Mouse (Mus musculus) G1E (cell line): ENCODE measurements around the gene Pak4. TPM values are rescaled to one million over a fixed set of nuclear protein-coding genes. Genes with fewer than 3 reads are reported as not detected.
"Not testable (repeated sequence)": the region's sequence is repeated elsewhere in the genome, so short reads cannot be mapped to it uniquely, and the experiment has no call there.

Experiments
- ATAC-seq: 2 replicates; pipeline ENCODE4 v1.8.0; 2016; ENCODE audit warnings: mild to moderate bottlenecking; ENCODE audit not compliant: insufficient number of reproducible peaks, poor library complexity, low FRiP score, severe bottlenecking; ENCODE audit errors: extremely low read depth
- DNase-seq: peaks from one replicate; pipeline ENCODE4 v3.0.0; 2012; ENCODE audit warnings: low spot score
- H3K27me3 ChIP-seq: 2 replicates; pipeline ENCODE4 v1.6.1; 2012; ENCODE audit warnings: mild to moderate bottlenecking, low read length, inconsistent platforms; ENCODE audit not compliant: insufficient read depth
- H3K36me3 ChIP-seq: replicated peaks from 2 replicates; pipeline ENCODE3; 2012; ENCODE audit warnings: mild to moderate bottlenecking, inconsistent platforms
- H3K4me1 ChIP-seq: 2 replicates; pipeline ENCODE4 v1.6.1; 2012; ENCODE audit warnings: low read depth, low read length, inconsistent platforms, mixed read lengths; ENCODE audit not compliant: insufficient read depth
- H3K4me3 ChIP-seq: 2 replicates; pipeline ENCODE4 v1.5.1; 2012; ENCODE audit warnings: low read depth, mild to moderate bottlenecking, inconsistent platforms, low read length, moderate library complexity, mixed read lengths
- H3K9me3 ChIP-seq: replicated peaks from 2 replicates; pipeline ENCODE4 v1.6.1; 2012; ENCODE audit warnings: inconsistent platforms
- CTCF ChIP-seq: IDR thresholded peaks from 2 replicates; pipeline ENCODE4 v1.5.1; 2012; ENCODE audit warnings: low read depth, low read length, inconsistent platforms, mixed read lengths
- GATA1 ChIP-seq: IDR thresholded peaks from 2 replicates; pipeline ENCODE4 v1.6.1; 2012; ENCODE audit warnings: borderline replicate concordance, low read length, inconsistent platforms, mixed read lengths
- GATA2 ChIP-seq: IDR thresholded peaks from 2 replicates; pipeline ENCODE4 v1.6.1; 2012; ENCODE audit warnings: low read depth, low read length, inconsistent platforms, borderline replicate concordance
- POLR2AphosphoS5 ChIP-seq: IDR thresholded peaks from 2 replicates; pipeline ENCODE4 v1.6.1; 2012; ENCODE audit warnings: low read depth, low read length, inconsistent platforms; ENCODE audit not compliant: insufficient replicate concordance
- TAL1 ChIP-seq: conservative IDR thresholded peaks from 2 replicates; pipeline ENCODE4 v1.6.1; 2012; ENCODE audit warnings: low read depth, low read length, inconsistent platforms, mixed read lengths
- polyA plus RNA-seq: library from polyadenylated mRNA; stranded (reverse); fragments of >175 nt; gene quantifications from 2 replicates; pipeline ENCODE4 v1.2.3, GENCODE M21; 2012
- total RNA-seq, 2 experiments: library from RNA; stranded (forward) in 1 of 2; stranded (reverse) in 1 of 2; fragments of 200-1000 nt in 1 of 2; fragments of >200 nt in 1 of 2; fragmentation: Nextera tagmentation in 1 of 2; gene quantifications; 2 replicates each; pipeline ENCODE4 v1.2.3; 2014 to 2017

The Pak4 gene
- total and polyA plus RNA-seq, 3 experiments, result 5.6 to 72.6 (median 16.0) TPM

- no peak overlapping the region for H3K4me3 ChIP-seq
- H3K36me3 ChIP-seq, result no peaks in the 10 kb centered on the region
- H3K9me3 ChIP-seq, result no peaks in the 10 kb centered on the region
- DNase-seq, result no peak
- ATAC-seq, result no peak
- H3K27me3 ChIP-seq, result peaks cover 22% of the 10 kb centered on the region
- peaks cover 14% of the 10 kb centered on the region for H3K4me1 ChIP-seq
- TF ChIP-seq CTCF, result no peak
- no peak for TF ChIP-seq POLR2AphosphoS5
- TF ChIP-seq GATA2, result no peak
- TF ChIP-seq TAL1, result no peak
- no peak for TF ChIP-seq GATA1
These were observed 36.1 kb upstream of the Pak4 start for GRCm38 (mm10) chr7:28634128-28634527.

DNA sequence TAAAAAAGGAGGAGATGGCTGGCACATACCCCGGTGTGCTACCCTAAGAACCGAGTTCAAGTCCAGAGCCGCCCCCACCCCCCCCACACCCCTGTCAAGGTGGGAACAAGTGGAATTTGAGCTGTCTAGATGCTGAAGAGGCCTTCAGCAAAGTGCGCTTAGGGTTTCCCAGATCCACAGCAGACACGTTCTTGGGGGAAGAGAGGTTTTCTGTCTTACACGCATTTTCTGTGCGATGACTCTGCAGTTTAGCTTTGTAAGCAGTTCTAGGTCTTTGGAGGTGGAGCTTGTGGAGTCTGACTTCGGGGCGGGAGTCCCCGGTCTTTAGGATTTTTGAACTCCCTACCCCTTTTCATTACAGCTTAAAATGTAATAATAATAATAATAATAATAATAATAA, 33.1 kb upstream of the Pak4 start, which contains the start of gene Acp7:
Acp7 (minus strand) TSS at position 260 of the 400 bp plus-strand sequence.
- Histone ChIP-seq H3K4me1 (no peaks in the 10 kb centered on the region), H3K9me3 (no peaks in the 10 kb centered on the region), H3K4me3 (no peak within 1 kb of the TSS), H3K36me3 (no peaks in the 10 kb centered on the region), H3K27me3 (peaks cover 22% of the 10 kb centered on the region; the same call in 1 of the 2 replicates)
- TF ChIP-seq GATA1 (no peak), TAL1 (no peak)
- no peak for ATAC-seq
- DNase-seq, result no peak

GRCm38 (mm10) chr7:28624791-28625190, 26.8 kb upstream of the Pak4 start:
- ATAC-seq (no peak), DNase-seq (no peak)
- no peaks in the 10 kb centered on the region for H3K4me1 ChIP-seq
- H3K9me3 ChIP-seq, result no peaks in the 10 kb centered on the region
- peaks cover 11% of the 10 kb centered on the region; the same call in 1 of the 2 replicates for H3K27me3 ChIP-seq
- H3K4me3 ChIP-seq, result no peak overlapping the region
- no peak for TF ChIP-seq POLR2AphosphoS5
- TF ChIP-seq GATA1, result no peak
- TF ChIP-seq CTCF, result no peak
- TF ChIP-seq GATA2, result no peak
- TF ChIP-seq TAL1, result no peak
- H3K36me3 ChIP-seq, result no peaks in the 10 kb centered on the region

DNA sequence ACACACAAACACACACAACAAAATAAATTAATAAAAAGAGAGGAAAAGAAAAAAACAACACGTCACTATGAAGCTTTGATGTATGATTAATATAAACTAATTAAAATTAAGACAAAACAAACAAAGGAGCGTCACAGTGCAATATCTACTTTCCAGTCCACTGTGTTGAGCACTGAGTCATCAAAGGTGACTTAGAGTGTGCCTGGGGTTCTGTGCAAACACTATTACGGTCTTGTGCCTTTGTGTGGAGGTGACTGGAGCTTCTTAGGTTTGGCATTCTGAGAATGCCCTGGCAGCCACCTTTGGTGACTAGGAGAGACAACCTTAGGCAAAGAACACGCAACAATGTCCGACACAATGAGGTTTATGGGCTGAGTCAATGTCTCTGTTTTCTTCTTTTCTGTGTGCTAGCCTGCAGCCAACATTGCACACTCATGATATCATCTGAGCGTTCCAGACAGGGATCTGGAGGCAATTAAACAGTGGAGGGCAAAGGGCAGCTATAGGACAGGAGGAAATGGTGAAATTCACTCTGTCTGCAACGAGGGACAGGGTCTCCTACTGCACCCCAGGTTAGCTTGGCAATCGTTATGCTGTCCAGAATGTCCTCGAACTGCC, 21.2 kb upstream of the Pak4 start:
- no peak overlapping the region for H3K4me3 ChIP-seq
- no peaks in the 10 kb centered on the region for H3K9me3 ChIP-seq
- peaks cover 16% of the 10 kb centered on the region for H3K27me3 ChIP-seq
- ATAC-seq (no peak), DNase-seq (no peak)
- H3K36me3 ChIP-seq, result no peaks in the 10 kb centered on the region
- no peaks in the 10 kb centered on the region for H3K4me1 ChIP-seq
- TF ChIP-seq TAL1 (no peak), GATA1 (no peak), GATA2 (no peak), CTCF (no peak), POLR2AphosphoS5 (no peak)

GRCm38 (mm10) chr7:28605951-28606350, 8.0 kb upstream of the Pak4 start:
- Histone ChIP-seq H3K4me3 (no peak overlapping the region), H3K4me1 (peaks cover 5% of the 10 kb centered on the region), H3K9me3 (no peaks in the 10 kb centered on the region), H3K36me3 (no peaks in the 10 kb centered on the region), H3K27me3 (peaks cover 11% of the 10 kb centered on the region)
- TF ChIP-seq CTCF, result no peak
- no peak for TF ChIP-seq TAL1
- no peak for TF ChIP-seq GATA2
- no peak for TF ChIP-seq GATA1
- no peak for TF ChIP-seq POLR2AphosphoS5
- no peak for ATAC-seq
- no peak for DNase-seq

DNA sequence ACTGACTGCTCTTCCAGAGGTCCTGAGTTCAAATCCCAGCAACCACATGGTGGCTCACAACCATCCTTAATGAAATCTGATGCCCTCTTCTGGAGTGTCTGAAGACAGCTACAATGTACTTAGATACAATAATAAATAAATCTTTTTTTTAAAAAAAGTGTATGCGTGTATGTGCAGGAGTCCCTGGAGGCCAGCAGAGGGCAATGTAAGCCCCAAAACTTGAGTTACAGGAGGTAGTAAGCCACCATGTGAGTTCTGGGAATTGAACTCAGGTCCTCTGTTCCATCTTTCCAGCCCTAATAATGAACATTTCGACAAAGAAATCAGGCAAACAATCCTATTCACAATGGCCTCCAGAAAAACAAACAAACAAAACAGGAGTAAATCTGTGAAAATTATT, 5.8 kb upstream of the Pak4 start:
- not testable (repeated sequence) for ATAC-seq, DNase-seq, H3K9me3 ChIP-seq, H3K36me3 ChIP-seq, H3K27me3 ChIP-seq, H3K4me1 ChIP-seq, H3K4me3 ChIP-seq

- Histone ChIP-seq H3K4me3 (no peak overlapping the region), H3K27me3 (peaks cover 9% of the 10 kb centered on the region), H3K4me1 (peaks cover 7% of the 10 kb centered on the region), H3K36me3 (no peaks in the 10 kb centered on the region), H3K9me3 (no peaks in the 10 kb centered on the region)
- no peak for TF ChIP-seq GATA1
- no peak for TF ChIP-seq TAL1
- no peak for TF ChIP-seq POLR2AphosphoS5
- no peak for TF ChIP-seq CTCF
- TF ChIP-seq GATA2, result no peak
- DNase-seq, result no peak
- ATAC-seq, result no peak
These were observed 5.2 kb upstream of the Pak4 start for GRCm38 (mm10) chr7:28603136-28603535.
